Mouse (Mus musculus): Measurements from ENCODE around the gene Mettl23.

- no peak for TF ChIP-seq POLR2A (IDR thresholded peaks at IDR 0.05; ENCODE audit: borderline replicate concordance, extremely low read depth, insufficient read depth, insufficient read length, poor library complexity, severe bottlenecking)
- no peak for TF ChIP-seq CTCF (IDR thresholded peaks at IDR 0.05; ENCODE audit: borderline replicate concordance, extremely low read depth, insufficient read depth, insufficient read length)
Measured at GRCm38 (mm10) chr11:116825230-116825629, 17.8 kb upstream of the Mettl23 start.
